Mouse (Mus musculus) telencephalon, adult 2 months (tissue): ENCODE data around the gene Mcub.

ENCODE experiments used
- DNase-seq: peaks from one replicate; pipeline ENCODE4 v3.0.0-alpha.2; 2011; ENCODE audit warnings: low read depth, low spot score

Mcub gene

DNA sequence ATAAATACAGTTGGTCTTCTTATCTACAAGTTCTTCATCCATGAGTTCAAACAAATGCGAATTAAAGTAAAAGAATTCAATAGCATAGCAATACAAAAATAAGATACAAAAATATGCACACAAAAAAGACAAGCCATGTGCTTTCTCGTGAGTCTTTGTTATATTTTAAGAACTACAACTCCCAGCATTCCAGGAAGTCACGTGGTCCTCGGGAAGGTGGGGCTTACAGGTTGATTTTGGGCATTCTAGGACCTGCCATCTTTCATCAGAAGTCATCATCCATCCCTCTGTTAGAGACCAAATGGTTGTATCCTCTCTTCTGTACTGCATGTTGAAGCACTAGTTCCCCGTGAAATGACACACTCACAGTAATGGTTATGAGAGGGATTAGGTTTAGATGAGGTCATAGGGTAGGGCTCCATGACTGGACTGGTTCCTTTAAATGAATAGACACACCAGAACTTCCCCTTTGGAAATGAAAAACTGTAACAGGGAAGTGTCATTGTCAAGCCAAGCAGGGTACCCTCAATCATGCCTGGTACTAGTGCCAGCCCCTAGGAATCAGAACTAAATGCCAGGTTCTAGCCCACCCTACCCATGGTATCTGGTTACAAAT is 20.7 kb downstream of the Mcub start:
- no peak for DNase-seq

DNA sequence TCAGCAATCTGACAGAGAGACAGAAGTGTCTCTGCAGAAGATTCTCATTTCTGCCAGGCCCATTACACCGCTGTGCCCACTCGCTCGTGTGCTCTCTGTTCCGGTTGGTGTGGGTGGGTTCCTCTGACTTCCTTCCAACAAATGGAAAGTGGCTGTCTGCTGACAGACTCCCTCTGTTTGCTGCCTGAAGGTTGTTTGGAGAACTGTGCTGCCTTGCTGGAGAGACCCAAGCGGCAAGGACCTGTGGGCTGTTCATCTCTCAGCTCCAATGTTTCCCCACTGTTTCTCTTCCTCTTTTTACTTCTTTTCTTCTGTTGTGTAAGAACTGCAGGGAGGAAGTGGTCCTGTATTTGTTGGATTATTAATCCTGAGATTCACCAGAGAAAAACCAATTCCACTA is 21.6 kb downstream of the Mcub start:
- peak; percentile 72 for DNase-seq

DNA sequence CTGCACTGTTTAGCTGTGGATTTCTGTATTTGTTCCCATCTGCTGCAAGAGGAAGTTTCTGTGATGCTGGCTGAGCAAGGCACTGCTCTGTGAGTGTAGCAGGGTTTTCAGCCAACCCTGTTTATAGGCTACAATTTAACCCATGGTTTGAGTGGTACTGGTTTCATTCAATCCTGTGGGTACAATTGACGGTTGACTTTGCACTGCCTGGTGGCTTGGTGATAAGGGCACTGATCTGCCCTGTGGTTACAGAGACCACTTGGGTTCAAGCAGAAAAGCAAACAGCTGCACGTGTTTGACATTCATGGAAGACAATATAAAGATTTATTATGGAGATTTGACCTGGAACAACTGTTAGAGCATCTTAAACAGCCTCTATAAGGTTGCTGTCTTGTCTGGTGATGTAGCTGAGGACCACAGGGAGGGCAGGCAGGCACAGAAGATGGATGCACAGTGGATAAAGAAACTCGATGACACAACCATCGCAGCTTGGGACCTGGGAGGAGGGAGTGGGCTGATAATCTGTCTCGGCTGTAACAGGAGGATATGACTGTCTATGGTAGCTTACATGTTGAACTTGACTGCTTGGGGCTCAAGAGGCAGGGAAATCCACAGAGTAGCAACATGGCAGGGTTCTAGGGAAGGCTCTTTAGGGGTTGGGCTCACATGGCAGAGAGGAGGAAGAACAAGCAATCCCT is 23.6 kb downstream of the Mcub start:
- no peak for DNase-seq

DNA sequence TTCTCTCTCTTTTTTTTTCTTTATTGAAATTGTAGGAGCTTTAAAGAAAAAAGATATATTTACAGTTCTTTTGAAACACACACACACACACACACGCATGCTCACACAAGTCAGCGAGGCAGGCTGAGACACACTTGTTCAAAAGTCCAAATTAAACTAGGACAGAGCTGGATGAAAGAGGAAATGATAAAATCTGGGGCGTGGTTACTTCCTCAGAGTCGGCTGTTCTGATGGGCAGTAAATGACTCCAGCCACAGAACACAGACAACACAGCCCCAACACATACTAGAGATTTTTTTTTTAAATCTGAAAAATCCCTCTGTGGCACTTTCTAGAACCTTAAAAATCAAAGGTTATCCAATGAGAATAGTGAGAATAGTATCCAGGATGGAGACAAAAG is 26.2 kb downstream of the Mcub start:
- no peak for DNase-seq

DNA sequence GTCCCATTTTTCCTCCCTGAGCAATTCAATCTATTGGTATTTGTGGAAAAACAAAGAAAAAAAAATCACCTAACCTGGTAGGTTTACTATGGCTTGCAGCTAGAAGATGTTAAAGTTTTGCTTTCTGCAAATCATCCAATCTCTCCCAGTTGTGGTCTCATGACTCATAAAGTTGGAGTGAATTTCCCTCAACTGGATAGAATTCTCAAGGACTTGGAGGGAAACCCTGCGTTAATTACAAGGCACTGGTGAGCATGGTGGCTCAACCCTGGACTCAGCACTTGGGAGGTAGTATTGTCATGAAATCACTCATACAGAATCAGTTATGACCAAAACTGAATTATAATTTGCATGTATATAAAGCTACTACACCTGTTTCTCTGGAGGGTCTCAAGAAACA is 28.7 kb downstream of the Mcub start:
- no peak for DNase-seq

DNA sequence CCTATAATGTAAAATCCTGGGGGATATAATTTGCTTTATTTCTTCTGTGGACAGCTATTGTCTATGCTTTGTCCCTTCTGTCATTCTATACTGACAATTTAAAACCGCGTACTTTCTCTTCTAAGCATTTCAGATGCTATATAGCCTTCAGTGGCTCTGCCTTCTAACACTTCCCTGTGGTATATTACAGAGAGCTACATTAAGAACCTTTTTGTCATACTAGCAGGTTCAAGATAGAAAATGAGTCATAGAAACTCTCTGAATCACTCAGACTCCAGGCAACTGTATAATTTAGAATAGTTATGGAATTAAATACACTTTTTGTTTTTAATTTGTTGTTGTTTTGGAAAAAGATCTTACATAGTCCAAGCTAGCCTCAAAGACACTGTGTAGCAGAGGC is 29.2 kb downstream of the Mcub start:
- DNase-seq = no peak

DNA sequence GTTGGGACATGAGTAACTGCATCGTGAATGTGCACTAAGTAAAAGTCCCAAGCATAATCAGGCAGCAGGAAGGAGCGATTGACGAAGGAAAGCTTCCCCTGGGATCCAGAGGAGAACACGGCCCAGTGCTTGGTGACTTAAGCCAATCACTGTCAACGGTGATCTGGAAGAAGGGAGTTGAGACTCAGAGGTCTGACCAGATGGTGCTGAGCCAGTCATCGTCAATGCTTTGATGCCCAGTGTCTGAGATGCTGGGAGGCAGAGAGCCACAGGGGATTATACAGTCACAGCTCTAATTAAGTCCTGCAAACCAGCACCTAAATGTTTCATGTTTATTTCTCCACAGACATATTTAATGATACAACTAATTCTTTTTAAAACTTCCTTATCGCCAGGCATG is 30.9 kb downstream of the Mcub start:
- no peak for DNase-seq

DNA sequence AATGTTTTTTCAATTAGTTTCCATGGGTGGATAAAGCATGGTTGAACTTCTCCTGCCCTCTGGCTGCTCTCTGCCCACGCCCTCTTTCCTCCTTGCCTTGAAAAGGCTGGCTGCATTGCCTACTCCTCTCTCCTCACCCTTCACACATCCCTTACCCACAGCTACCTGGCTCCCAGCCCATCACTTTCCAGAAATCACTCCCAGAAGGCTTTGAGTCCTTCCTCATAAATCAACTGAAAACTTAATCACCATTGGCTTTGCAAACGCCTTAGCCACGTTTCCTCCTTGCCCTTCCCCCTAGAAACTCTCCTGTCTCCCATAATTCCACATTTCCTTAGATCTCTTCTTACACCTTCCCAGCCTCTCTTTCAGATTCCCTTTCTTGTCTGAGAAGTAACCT is 32.2 kb downstream of the Mcub start:
- no peak for DNase-seq

DNA sequence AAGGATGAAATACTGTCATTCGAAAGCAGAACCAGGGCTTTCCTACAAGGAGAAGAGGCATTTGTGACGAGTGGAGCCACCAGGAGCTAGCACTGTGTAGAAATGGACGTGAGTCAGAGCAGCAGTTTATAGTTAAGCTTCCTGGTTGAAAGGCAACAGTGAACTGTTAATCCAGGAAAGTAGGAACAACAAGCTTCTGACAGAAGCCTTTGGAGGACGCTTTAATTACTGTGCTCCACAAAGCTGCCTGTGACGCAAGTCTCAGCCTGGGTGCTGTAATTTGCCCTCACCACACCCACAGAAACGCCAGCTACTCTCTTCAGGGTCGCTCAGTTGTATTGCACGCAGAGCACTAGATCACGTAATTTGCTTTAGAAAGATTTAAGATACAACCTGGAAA is 33.4 kb downstream of the Mcub start:
- peak; percentile 12 for DNase-seq

DNA sequence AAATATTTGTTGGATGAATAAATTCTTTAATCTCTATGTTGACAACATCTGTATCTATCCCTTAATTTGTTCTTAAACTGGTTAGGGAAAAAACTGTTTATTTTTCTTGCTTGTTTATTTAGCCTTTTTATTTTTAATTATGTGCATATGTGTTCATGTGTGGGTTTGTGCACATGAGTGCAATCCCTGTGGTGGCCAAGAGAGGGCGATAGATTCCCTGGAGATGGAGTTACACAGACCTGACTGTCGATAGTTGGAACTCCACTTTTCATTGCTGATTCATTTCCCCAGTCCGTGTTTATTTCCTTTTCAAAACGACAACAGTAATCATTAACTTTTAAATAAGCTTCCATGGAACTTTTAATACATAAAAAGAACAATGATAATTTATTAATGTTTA is 37.6 kb downstream of the Mcub start:
- no peak for DNase-seq

DNA sequence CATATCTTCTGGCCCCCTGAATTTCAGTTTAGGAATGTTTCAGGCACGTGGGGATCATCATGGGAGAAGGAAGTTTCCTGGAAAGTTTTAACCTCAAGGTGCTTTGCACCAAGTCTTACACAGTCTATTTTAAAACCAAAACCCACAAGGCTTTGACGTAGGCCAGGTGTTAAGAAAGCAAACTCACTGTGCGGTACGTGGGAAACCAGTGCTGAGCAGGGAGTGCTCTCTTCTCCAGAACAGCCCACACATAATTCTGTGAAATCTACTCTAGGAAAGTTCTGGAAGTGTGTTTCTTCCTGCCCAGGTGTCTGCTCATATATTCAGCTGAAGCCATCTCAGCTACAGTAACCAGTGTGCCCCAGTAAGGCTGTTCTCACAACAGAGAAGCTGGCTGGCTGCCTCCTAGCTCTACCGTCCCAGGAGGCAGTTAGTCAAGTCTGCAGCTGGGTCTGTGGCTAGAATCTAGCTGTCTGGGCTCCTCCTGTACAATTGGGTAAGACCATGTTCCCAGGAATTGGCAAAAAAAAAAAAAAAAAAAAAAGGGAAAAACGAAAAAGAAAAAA is 39.7 kb downstream of the Mcub start:
- peak; percentile 64 for DNase-seq

DNA sequence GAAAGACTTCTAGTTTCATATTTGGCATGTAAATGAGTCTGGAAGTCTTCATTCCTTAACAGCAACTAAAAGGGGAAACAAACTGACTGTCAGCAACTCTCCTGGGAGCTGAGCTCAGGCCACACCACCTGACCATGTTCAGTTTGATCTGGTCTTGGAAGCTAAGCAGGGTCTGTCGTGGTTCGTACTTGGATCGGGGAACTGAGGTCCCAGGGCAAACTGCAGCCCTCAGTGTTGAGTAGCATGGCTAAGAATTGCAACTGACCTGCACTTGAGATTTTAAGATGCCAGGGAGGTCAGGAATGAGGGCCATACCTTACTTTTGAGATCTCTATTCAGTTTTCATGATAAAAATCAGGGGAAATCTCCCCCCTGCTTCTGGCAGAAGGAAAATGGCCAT is 44.1 kb downstream of the Mcub start:
- no peak for DNase-seq

DNA sequence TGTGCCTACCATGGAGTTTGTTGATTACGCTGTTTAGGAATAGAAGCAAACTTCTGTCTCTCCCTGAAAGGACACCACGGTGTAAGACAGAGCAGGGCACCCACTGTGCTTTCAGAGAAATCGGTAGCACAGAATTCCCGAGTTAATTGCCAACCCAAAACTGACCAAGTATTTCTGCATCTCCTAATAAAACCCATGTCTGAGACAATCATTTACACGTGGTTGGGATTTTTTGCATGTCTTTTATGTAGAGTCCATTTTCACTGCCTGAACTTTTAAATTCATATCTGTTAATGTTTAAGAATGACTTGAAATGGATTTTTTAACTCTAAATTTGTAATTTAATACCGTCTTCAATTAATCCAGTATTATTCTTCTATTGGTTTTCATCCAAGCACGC is 46.4 kb downstream of the Mcub start:
- DNase-seq = no peak

DNA sequence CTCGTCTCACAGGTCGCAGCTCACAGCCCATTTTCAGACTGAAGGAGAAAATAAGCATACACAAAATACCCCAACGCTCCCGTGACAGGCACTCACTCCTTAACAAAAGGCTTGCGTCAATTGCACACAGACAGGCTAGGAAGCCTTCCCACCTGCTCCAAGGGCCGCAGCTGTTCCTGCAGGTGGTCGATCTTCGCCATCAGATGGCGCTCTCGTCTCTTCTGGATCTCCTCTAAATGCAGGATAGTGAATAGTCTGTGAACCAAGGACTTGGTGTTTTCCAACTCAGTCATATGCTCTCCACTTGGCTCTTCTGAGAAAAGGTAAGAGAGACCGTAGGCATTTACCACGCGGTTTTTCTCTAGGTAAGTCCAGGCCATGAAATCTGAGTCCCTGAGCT is 51.6 kb downstream of the Mcub start:
- peak; percentile 55 for DNase-seq

DNA sequence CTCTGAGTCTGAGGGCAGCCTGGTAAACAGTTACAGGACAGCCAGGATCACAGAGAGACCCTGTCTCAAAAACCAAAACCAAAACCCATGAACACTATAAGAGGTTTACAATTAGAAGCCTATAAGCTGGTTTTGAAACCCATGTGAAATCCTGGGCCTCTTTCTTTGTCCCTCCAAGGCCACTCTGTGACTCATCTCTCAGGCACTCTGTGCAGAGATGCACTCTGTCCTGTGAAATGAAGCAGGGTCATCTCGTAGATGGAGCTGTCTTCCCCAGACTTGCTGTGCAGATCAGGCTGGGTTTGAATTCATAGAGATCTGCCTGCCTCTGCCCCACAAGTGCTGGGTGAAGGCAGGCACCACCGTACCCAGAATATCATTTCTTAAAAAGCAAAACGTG is 52.6 kb downstream of the Mcub start:
- DNase-seq = no peak

DNA sequence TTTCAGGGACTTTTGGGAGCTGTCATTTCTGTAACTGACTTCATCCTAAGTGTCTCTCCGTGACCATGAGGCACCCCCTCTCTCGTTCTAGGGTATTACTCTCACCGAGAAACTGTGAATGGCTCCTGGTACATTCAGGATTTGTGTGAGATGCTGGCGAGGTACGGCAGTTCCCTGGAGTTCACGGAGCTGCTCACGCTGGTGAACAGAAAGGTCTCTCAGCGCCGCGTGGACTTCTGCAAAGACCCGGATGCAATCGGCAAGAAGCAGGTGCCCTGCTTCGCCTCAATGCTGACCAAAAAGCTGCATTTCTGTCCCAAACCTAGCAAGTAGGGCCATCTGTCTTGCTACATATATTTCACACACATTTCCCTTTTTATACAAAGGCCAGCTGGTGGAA is 56.8 kb downstream of the Mcub start:
- no peak for DNase-seq

DNA sequence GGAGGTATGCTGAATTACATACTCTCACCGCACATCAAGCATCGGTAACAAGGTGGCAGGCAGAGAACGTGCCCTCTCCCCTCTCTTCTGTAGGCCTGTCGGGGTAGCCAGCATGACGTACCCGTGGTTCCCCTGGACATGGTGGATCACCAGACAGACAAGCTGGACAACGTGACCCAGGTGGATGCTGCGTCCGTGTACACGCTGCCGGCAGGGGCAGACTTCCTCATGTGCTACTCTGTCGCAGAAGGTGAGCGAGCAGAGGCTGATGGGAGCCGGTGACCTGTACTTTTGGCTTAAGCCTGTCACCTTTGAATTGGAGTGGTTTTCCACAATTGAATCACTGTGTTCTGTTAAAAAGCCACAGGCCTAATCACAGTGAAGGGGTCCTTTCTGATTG is 58.0 kb downstream of the Mcub start:
- DNase-seq = no peak

DNA sequence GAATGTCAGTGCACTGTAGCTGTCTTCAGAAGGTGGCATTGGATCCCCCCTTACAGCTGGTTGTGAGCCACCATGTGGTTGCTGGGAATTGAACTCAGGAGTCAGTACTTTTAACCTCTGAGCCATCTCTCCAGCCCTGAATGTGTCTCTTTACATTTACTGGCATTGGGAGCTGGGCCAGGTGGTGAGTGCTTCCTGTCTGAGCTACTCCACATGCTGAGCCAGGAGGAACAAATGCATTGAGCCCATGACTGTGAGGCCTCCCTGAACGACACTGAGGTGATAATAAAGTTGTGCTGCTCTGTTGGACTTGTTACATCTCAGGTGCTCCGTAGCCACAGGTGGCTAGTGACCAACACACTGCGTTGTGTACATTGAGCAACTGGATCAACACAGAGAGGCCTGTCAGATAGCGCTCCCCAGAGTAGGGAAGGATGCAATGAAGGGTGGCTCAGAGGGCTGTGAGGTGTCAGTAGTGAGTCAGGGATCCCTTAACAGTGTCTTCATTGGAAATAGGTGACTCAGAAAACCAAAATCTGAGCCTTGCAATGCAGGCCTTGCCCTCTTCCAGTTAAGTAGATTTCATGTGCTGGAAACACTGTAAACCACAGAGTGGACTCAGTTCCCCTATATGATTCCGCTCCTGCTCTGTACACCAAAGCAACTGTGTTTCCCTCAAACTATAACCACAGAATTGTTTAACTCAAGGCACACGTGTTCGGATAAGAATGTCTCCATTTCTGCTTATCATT is 65.4 kb downstream of the Mcub start:
- DNase-seq = no peak

DNA sequence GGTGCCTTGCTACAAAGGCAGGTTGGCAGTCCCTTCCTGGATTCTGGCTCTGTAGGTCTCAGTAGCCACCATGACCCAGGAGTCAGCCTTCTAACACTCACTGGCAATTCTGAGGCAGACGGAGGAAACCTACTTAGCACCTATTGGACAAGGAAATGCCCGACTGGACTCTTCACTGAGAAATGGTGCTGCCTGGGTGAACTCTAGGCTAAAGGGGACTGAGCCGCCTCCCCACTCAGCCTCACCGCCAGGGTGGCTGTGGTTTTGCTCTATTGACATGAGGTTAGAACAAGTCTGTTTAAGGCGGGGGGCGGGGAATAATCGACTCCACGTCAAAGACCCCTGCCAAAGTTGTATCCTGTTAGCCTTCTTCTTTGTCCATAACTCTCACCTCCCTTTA is 66.1 kb downstream of the Mcub start:
- no peak for DNase-seq

DNA sequence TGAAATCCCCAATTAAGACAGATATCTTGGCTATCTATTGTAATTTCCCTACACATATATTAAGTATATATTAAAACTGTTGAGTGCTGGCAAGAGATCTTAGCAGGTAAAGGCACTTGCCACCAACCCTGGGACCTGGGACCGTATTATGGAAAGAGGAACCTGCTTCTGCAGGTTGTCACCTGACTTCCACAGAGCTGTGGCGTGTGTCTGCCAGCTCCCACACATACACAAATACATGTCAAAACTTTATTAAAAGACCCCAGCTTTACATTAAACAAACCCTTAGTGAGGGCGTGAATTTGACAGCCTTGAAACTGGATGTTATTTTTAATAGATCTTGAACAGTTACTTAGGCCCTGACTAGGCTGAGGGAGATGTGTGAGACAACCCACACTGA is 66.6 kb downstream of the Mcub start:
- DNase-seq = no peak

DNA sequence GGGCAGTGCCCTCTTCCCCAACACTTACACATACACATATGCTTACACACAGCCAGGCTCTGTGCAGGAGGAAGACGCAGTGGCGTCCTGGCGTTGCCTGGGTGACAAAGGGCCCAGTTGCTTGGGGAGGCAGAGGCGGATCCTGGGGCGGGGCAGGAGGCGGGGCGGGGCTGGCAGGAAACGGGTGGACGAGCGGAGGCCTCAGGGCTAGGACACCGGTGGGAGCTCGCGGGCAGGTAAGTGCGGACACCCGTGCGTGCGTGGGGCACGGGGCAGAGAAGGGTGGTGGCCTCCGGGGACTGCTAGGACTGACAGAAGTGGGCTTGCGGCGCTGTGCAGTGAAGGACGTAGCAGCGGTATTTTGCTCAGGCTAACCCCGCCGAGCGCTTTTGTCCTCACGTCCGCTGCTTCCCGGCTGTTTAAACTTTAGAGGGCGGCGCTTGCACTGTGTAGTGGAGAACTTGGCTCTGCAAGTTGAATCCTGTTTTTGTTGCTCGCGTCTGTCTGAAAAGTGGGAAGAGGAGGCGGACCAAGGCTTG is 68.7 kb downstream of the Mcub start, which contains the start of gene Casp6:
Gene Casp6 (plus strand): TSS at position 155 of the 539 bp plus-strand sequence.
- DNase-seq = no peak

DNA sequence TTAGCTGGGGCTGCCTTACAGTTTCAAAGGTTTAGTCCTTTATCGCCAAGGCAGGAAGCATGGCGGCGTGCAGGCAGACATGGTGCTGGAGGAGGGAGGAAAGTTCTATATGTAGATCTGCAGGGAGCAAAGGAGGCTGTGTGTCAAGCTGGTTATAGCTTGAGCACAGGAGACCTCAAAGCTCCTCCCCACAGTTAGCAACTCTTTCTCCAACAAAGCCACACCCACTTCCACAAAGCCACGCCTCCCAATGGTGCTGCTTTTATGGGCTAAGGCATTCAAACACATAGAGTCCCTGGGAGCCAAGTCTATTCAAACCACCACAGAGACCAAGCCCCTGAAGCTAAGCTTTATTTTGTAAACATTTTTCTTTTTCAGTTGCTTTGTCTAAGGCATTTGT is 71.1 kb downstream of the Mcub start:
- DNase-seq = no peak
